Mouse (Mus musculus): Measurements from ENCODE around the gene Zfp472.
"Not testable (repeated sequence)": the region's sequence is repeated elsewhere in the genome, so short reads cannot be mapped to it uniquely, and the experiment has no call there.

The Zfp472 gene

GRCm38 (mm10) chr17:33020434-33020833 lies 54.8 kb downstream of the Zfp472 start:
- DNase-seq = not testable (repeated sequence)
